Mouse (Mus musculus) ovary, postnatal 14 days (tissue): Measurements from ENCODE around the gene Pstk.
"Not testable (repeated sequence)": the region's sequence is repeated elsewhere in the genome, so short reads cannot be mapped to it uniquely, and the experiment has no call there.

Experiments
- DNase-seq: peaks from one replicate; pipeline ENCODE4 v3.0.0; 2022; ENCODE audit warnings: low spot score

Gene Pstk

GRCm38 (mm10) chr7:131370648-131371469 is at the start of gene Pstk:
Pstk (plus strand) TSS chr7:131371141.
- DNase-seq: peak; percentile 84

GRCm38 (mm10) chr7:131322192-131322591 is 48.7 kb upstream of the Pstk start, which contains the start of gene Cuzd1:
Cuzd1 (minus strand) TSS chr7:131322292.
- DNase-seq: no peak

GRCm38 (mm10) chr7:131327054-131327453 is 43.9 kb upstream of the Pstk start:
- no peak for DNase-seq

- no peak for DNase-seq
Measured at GRCm38 (mm10) chr7:131329416-131329815, 41.5 kb upstream of the Pstk start, which contains the start of gene Fam24b. Fam24b (minus strand) TSS chr7:131329516.

- DNase-seq: no peak
Measured at GRCm38 (mm10) chr7:131331688-131332087, 39.3 kb upstream of the Pstk start.

- no peak for DNase-seq
Measured at GRCm38 (mm10) chr7:131333564-131333963, 37.4 kb upstream of the Pstk start, which contains the start of gene Fam24a. Fam24a (plus strand) TSS chr7:131333864.

GRCm38 (mm10) chr7:131337502-131338068 is 33.4 kb upstream of the Pstk start:
- DNase-seq: no peak

GRCm38 (mm10) chr7:131345856-131346541 is 24.9 kb upstream of the Pstk start:
- DNase-seq: no peak

- no peak for DNase-seq
Measured at GRCm38 (mm10) chr7:131356105-131356504, 14.8 kb upstream of the Pstk start.

- DNase-seq: no peak
Measured at GRCm38 (mm10) chr7:131362269-131362614, 8.7 kb upstream of the Pstk start.

- DNase-seq: peak; percentile 90
Measured at GRCm38 (mm10) chr7:131362615-131363300, 8.2 kb upstream of the Pstk start, which contains the start of gene 2310057M21Rik. 2310057M21Rik (minus strand) TSS chr7:131362759.

- DNase-seq: no peak
Measured at GRCm38 (mm10) chr7:131364131-131364530, 6.8 kb upstream of the Pstk start.

- no peak for DNase-seq
Measured at GRCm38 (mm10) chr7:131371470-131371860, 524 bp downstream of the Pstk start.

GRCm38 (mm10) chr7:131371880-131372651 is 1.1 kb downstream of the Pstk start:
- no peak for DNase-seq

- not testable (repeated sequence) for DNase-seq
Measured at GRCm38 (mm10) chr7:131391761-131392160, 20.8 kb downstream of the Pstk start.

GRCm38 (mm10) chr7:131409321-131409987 is 38.5 kb downstream of the Pstk start:
- DNase-seq: no peak

GRCm38 (mm10) chr7:131409988-131410385 is 39.0 kb downstream of the Pstk start:
- DNase-seq: peak; percentile 13

GRCm38 (mm10) chr7:131410416-131411058 is 39.6 kb downstream of the Pstk start, which contains the start of the genes Ikzf5 and Acadsb:
Ikzf5 (minus strand) TSS chr7:131410521.
Acadsb (plus strand) TSS chr7:131410601.
- peak; percentile 99 for DNase-seq

- peak; percentile 16 for DNase-seq
Measured at GRCm38 (mm10) chr7:131411221-131411940, 40.4 kb downstream of the Pstk start.

- no peak for DNase-seq
Measured at GRCm38 (mm10) chr7:131411941-131412270, 41.0 kb downstream of the Pstk start.
